Mouse (Mus musculus): ENCODE measurements around the gene Epop. TPM values are rescaled to one million over a fixed set of nuclear protein-coding genes. Genes with fewer than 3 reads are reported as not detected.
"Not testable (repeated sequence)": the region's sequence is repeated elsewhere in the genome, so short reads cannot be mapped to it uniquely, and the experiment has no call there.

Gene Epop
- polyA plus RNA-seq, 1 experiment from 2014 or later = 7.4 TPM

- no peak for ATAC-seq (ENCODE audit: insufficient read depth)
- Histone ChIP-seq H3K27me3 (ENCODE audit: insufficient read depth, low read length) (peaks cover 17% of the 10 kb centered on the region), H3K9ac (peak overlapping the region; percentile 89; the same call in 1 of the 2 replicates), H3K4me3 (ENCODE audit: low read depth, low read length) (peak overlapping the region; percentile 88), H3K4me1 (ENCODE audit: insufficient read depth) (peaks cover 26% of the 10 kb centered on the region), H3K36me3 (ENCODE audit: insufficient read depth) (peaks cover 3% of the 10 kb centered on the region; the same call in 1 of the 2 replicates), H3K9me3 (ENCODE audit: low read depth, low read length) (no peaks in the 10 kb centered on the region), H3K4me2 (peak overlapping the region; percentile 89), H3K27ac (ENCODE audit: low read depth) (peak overlapping the region; percentile 91)
- WGBS = 3% methylated on average over 27 of the region's 27 CpGs
- no peak for DNase-seq
- TF ChIP-seq CTCF (IDR thresholded peaks at IDR 0.05; ENCODE audit: low read depth) = no peak
Observed at GRCm38 (mm10) chr11:97660734-97661647, 31.5 kb upstream of the Epop start.

GRCm38 (mm10) chr11:97659990-97660714 is 30.6 kb upstream of the Epop start:
- Histone ChIP-seq H3K27me3 (ENCODE audit: insufficient read depth, low read length) (peaks cover 17% of the 10 kb centered on the region), H3K9me3 (ENCODE audit: low read depth, low read length) (no peaks in the 10 kb centered on the region), H3K4me3 (ENCODE audit: low read depth, low read length) (peak overlapping the region; percentile 88), H3K4me2 (peak overlapping the region; percentile 89), H3K4me1 (ENCODE audit: insufficient read depth) (peaks cover 26% of the 10 kb centered on the region), H3K9ac (peak overlapping the region; percentile 89), H3K27ac (ENCODE audit: low read depth) (peak overlapping the region; percentile 85), H3K36me3 (ENCODE audit: insufficient read depth) (no peaks in the 10 kb centered on the region)
- DNase-seq (peak; percentile 86), ATAC-seq (ENCODE audit: insufficient read depth) (peak; percentile 86)
- WGBS = under 1% methylated on average over 66 of the region's 78 CpGs
- no peak for TF ChIP-seq CTCF (IDR thresholded peaks at IDR 0.05; ENCODE audit: low read depth)

GRCm38 (mm10) chr11:97659267-97659989 is 29.9 kb upstream of the Epop start:
- peak overlapping the region; percentile 85 for H3K27ac ChIP-seq (ENCODE audit: low read depth)
- DNase-seq (peak; percentile 18), ATAC-seq (ENCODE audit: insufficient read depth) (no peak)
- H3K9me3 ChIP-seq (ENCODE audit: low read depth, low read length) = no peaks in the 10 kb centered on the region
- peak overlapping the region; percentile 89 for H3K4me2 ChIP-seq
- H3K4me1 ChIP-seq (ENCODE audit: insufficient read depth) = peaks cover 22% of the 10 kb centered on the region
- peak overlapping the region; percentile 89 for H3K9ac ChIP-seq
- TF ChIP-seq CTCF (IDR thresholded peaks at IDR 0.05; ENCODE audit: low read depth) = no peak
- H3K27me3 ChIP-seq (ENCODE audit: insufficient read depth, low read length) = peaks cover 17% of the 10 kb centered on the region
- no peaks in the 10 kb centered on the region for H3K36me3 ChIP-seq (ENCODE audit: insufficient read depth)
- H3K4me3 ChIP-seq (ENCODE audit: low read depth, low read length) = peak overlapping the region; percentile 88
- 10% methylated on average over 13 of the region's 13 CpGs for WGBS

GRCm38 (mm10) chr11:97658751-97659266 is 29.3 kb upstream of the Epop start:
- no peak for DNase-seq
- Histone ChIP-seq H3K4me1 (ENCODE audit: insufficient read depth) (peaks cover 22% of the 10 kb centered on the region), H3K27me3 (ENCODE audit: insufficient read depth, low read length) (peaks cover 17% of the 10 kb centered on the region), H3K4me3 (ENCODE audit: low read depth, low read length) (no peak overlapping the region), H3K9me3 (ENCODE audit: low read depth, low read length) (no peaks in the 10 kb centered on the region), H3K27ac (ENCODE audit: low read depth) (no peak overlapping the region), H3K4me2 (peak overlapping the region; percentile 89), H3K9ac (peak overlapping the region; percentile 89), H3K36me3 (ENCODE audit: insufficient read depth) (no peaks in the 10 kb centered on the region)
- no peak for TF ChIP-seq CTCF (IDR thresholded peaks at IDR 0.05; ENCODE audit: low read depth)
- no peak for ATAC-seq (ENCODE audit: insufficient read depth)
- WGBS = 44% methylated on average over 11 of the region's 11 CpGs

GRCm38 (mm10) chr11:97657967-97658366 is 28.5 kb upstream of the Epop start:
- not testable (repeated sequence) for H3K9ac ChIP-seq; H3K36me3 ChIP-seq (ENCODE audit: insufficient read depth); H3K4me2 ChIP-seq; DNase-seq; ATAC-seq (ENCODE audit: insufficient read depth); H3K9me3 ChIP-seq (ENCODE audit: low read depth, low read length); H3K27ac ChIP-seq (ENCODE audit: low read depth); H3K4me3 ChIP-seq (ENCODE audit: low read depth, low read length)
- Histone ChIP-seq H3K27me3 (ENCODE audit: insufficient read depth, low read length) (peaks cover 17% of the 10 kb centered on the region), H3K4me1 (ENCODE audit: insufficient read depth) (peaks cover 22% of the 10 kb centered on the region)
- WGBS = 89% methylated on average over 6 of the region's 6 CpGs

- no peaks in the 10 kb centered on the region for H3K36me3 ChIP-seq (ENCODE audit: insufficient read depth)
- peaks cover 22% of the 10 kb centered on the region for H3K4me1 ChIP-seq (ENCODE audit: insufficient read depth)
- H3K27ac ChIP-seq (ENCODE audit: low read depth) = no peak overlapping the region
- H3K4me2 ChIP-seq = no peak overlapping the region
- ATAC-seq (ENCODE audit: insufficient read depth) (no peak), DNase-seq (no peak)
- no peak overlapping the region for H3K9ac ChIP-seq
- no peaks in the 10 kb centered on the region for H3K9me3 ChIP-seq (ENCODE audit: low read depth, low read length)
- H3K27me3 ChIP-seq (ENCODE audit: insufficient read depth, low read length) = peaks cover 15% of the 10 kb centered on the region
- no peak for TF ChIP-seq CTCF (IDR thresholded peaks at IDR 0.05; ENCODE audit: low read depth)
- H3K4me3 ChIP-seq (ENCODE audit: low read depth, low read length) = no peak overlapping the region
- WGBS = 30% methylated on average over 5 of the region's 6 CpGs
Observed at GRCm38 (mm10) chr11:97657184-97657945, 27.9 kb upstream of the Epop start.

Data from lung, embryonic 14.5 days (tissue).